Mouse (Mus musculus) forebrain, embryonic 15.5 days (tissue): Measurements from ENCODE around the gene Gm10964. TPM values are rescaled to one million over a fixed set of nuclear protein-coding genes. Genes with fewer than 3 reads are reported as not detected.

ENCODE experiments used
- ATAC-seq: fragments of 200-750 bp; cut with Nextera tagmentation; replicated peaks from 2 replicates; pipeline ENCODE4 v1.8.0; 2017; ENCODE audit warnings: mild to moderate bottlenecking, moderate TSS enrichment, moderate library complexity
- H3K27ac ChIP-seq: fragments of 300-500 bp; sonication (generic); replicated peaks from 2 replicates; pipeline ENCODE4 v1.5.1; 2015; ENCODE audit warnings: mild to moderate bottlenecking, inconsistent platforms
- H3K27me3 ChIP-seq: fragments of 300-500 bp; sonication (generic); 2 replicates; pipeline ENCODE4 v1.6.1; 2015; ENCODE audit warnings: inconsistent platforms
- H3K36me3 ChIP-seq: fragments of 300-500 bp; sonication (generic); 2 replicates; pipeline ENCODE4 v1.6.1; 2015; ENCODE audit warnings: mild to moderate bottlenecking, inconsistent platforms
- H3K4me1 ChIP-seq: fragments of 300-500 bp; sonication (generic); 2 replicates; pipeline ENCODE4 v1.6.1; 2015; ENCODE audit warnings: inconsistent platforms
- H3K4me2 ChIP-seq: fragments of 300-500 bp; sonication (generic); replicated peaks from 2 replicates; pipeline ENCODE4 v1.6.1; 2015; ENCODE audit warnings: mild to moderate bottlenecking, inconsistent platforms
- H3K4me3 ChIP-seq: fragments of 300-500 bp; sonication (generic); 2 replicates; pipeline ENCODE4 v1.5.1; 2015; ENCODE audit warnings: mild to moderate bottlenecking, inconsistent platforms
- H3K9ac ChIP-seq: fragments of 300-500 bp; sonication (generic); replicated peaks from 2 replicates; pipeline ENCODE4 v1.6.1; 2015; ENCODE audit warnings: mild to moderate bottlenecking, inconsistent platforms
- H3K9me3 ChIP-seq: fragments of 300-500 bp; sonication (generic); 2 replicates; pipeline ENCODE4 v1.6.1; 2016; ENCODE audit warnings: inconsistent platforms
- WGBS: fragments of 180-500 bp; shearing (Covaris S2); methylation state at CpG from one replicate; pipeline ENCODE4 v1.1.7; 2015; ENCODE audit warnings: mixed read lengths; 5-methylcytosine and 5-hydroxymethylcytosine counted together
- polyA plus RNA-seq: library from polyadenylated mRNA; unstranded; fragments of >200 nt; fragmentation: Nextera tagmentation; extraction: Ambion mirVana; gene quantifications from 2 replicates; pipeline ENCODE4 v1.2.1, GENCODE M21; 2015

Gene Gm10964
- polyA plus RNA-seq, 1 experiment from 2014 or later = not detected

- Histone ChIP-seq H3K9me3 (no peaks in the 10 kb centered on the region), H3K4me1 (peaks cover 14% of the 10 kb centered on the region), H3K9ac (no peak overlapping the region), H3K4me3 (no peak overlapping the region), H3K27me3 (no peaks in the 10 kb centered on the region), H3K4me2 (no peak overlapping the region), H3K36me3 (no peaks in the 10 kb centered on the region), H3K27ac (0 out of 2 replicates have a peak overlapping the region, but pooled peaks have one; percentile 8)
- 55% methylated on average over 15 of the region's 15 CpGs for WGBS
- ATAC-seq = 0 out of 2 replicates have a peak, but pooled peaks have one; percentile 40
Measured at GRCm38 (mm10) chr3:103716774-103717760, 22.1 kb upstream of the Gm10964 start.

GRCm38 (mm10) chr3:103718728-103719127 is 20.4 kb upstream of the Gm10964 start:
- 84% methylated on average over 4 of the region's 4 CpGs for WGBS
- H3K27me3 ChIP-seq = no peaks in the 10 kb centered on the region
- no peak overlapping the region for H3K4me2 ChIP-seq
- peaks cover 14% of the 10 kb centered on the region for H3K4me1 ChIP-seq
- no peak overlapping the region for H3K27ac ChIP-seq
- no peaks in the 10 kb centered on the region for H3K36me3 ChIP-seq
- no peaks in the 10 kb centered on the region for H3K9me3 ChIP-seq
- H3K4me3 ChIP-seq = no peak overlapping the region
- no peak overlapping the region for H3K9ac ChIP-seq
- ATAC-seq = no peak

- ATAC-seq = no peak
- 51% methylated on average over 3 of the region's 3 CpGs for WGBS
Measured at GRCm38 (mm10) chr3:103724137-103724536, 15.0 kb upstream of the Gm10964 start.

GRCm38 (mm10) chr3:103726642-103727041 is 12.5 kb upstream of the Gm10964 start:
- Histone ChIP-seq H3K4me1 (no peaks in the 10 kb centered on the region), H3K9me3 (no peaks in the 10 kb centered on the region), H3K36me3 (no peaks in the 10 kb centered on the region), H3K9ac (no peak overlapping the region), H3K4me3 (no peak overlapping the region), H3K4me2 (no peak overlapping the region), H3K27ac (no peak overlapping the region), H3K27me3 (no peaks in the 10 kb centered on the region)
- ATAC-seq = no peak
- 55% methylated on average over 3 of the region's 3 CpGs for WGBS

More at GRCm38 (mm10) chr3:103724137-103724536, 15.0 kb upstream of the Gm10964 start:
- Histone ChIP-seq H3K4me3 (no peak overlapping the region), H3K9me3 (no peaks in the 10 kb centered on the region), H3K27ac (no peak overlapping the region), H3K4me1 (no peaks in the 10 kb centered on the region), H3K36me3 (no peaks in the 10 kb centered on the region), H3K4me2 (no peak overlapping the region), H3K27me3 (no peaks in the 10 kb centered on the region), H3K9ac (no peak overlapping the region)

GRCm38 (mm10) chr3:103727813-103728326 is 11.3 kb upstream of the Gm10964 start:
- Histone ChIP-seq H3K4me2 (no peak overlapping the region), H3K27ac (no peak overlapping the region), H3K4me3 (no peak overlapping the region), H3K9ac (no peak overlapping the region), H3K36me3 (no peaks in the 10 kb centered on the region), H3K27me3 (no peaks in the 10 kb centered on the region), H3K4me1 (peaks cover 2% of the 10 kb centered on the region), H3K9me3 (no peaks in the 10 kb centered on the region)
- 42% methylated on average over 2 of the region's 2 CpGs for WGBS
- ATAC-seq = no peak

GRCm38 (mm10) chr3:103729850-103730249 is 9.3 kb upstream of the Gm10964 start:
- H3K9ac ChIP-seq = no peak overlapping the region
- H3K27me3 ChIP-seq = no peaks in the 10 kb centered on the region
- ATAC-seq = no peak
- peaks cover 22% of the 10 kb centered on the region for H3K4me1 ChIP-seq
- no peaks in the 10 kb centered on the region for H3K36me3 ChIP-seq
- no peak overlapping the region for H3K27ac ChIP-seq
- H3K9me3 ChIP-seq = no peaks in the 10 kb centered on the region
- WGBS = 92% methylated on average over 9 of the region's 9 CpGs
- no peak overlapping the region for H3K4me2 ChIP-seq
- no peak overlapping the region for H3K4me3 ChIP-seq

- 77% methylated on average over 3 of the region's 3 CpGs for WGBS
- H3K36me3 ChIP-seq = no peaks in the 10 kb centered on the region
- no peak for ATAC-seq
- H3K9me3 ChIP-seq = no peaks in the 10 kb centered on the region
- H3K27me3 ChIP-seq = no peaks in the 10 kb centered on the region
- no peak overlapping the region for H3K27ac ChIP-seq
- no peak overlapping the region for H3K4me3 ChIP-seq
- H3K4me1 ChIP-seq = peaks cover 44% of the 10 kb centered on the region
- H3K4me2 ChIP-seq = no peak overlapping the region
- no peak overlapping the region for H3K9ac ChIP-seq
Measured at GRCm38 (mm10) chr3:103732116-103732515, 7.0 kb upstream of the Gm10964 start.

GRCm38 (mm10) chr3:103733176-103733575 is 6.0 kb upstream of the Gm10964 start:
- Histone ChIP-seq H3K27me3 (no peaks in the 10 kb centered on the region), H3K27ac (peak overlapping the region; percentile 71), H3K4me3 (no peak overlapping the region), H3K36me3 (no peaks in the 10 kb centered on the region), H3K4me1 (peaks cover 55% of the 10 kb centered on the region), H3K4me2 (no peak overlapping the region; the same call in 1 of the 2 replicates), H3K9ac (no peak overlapping the region), H3K9me3 (no peaks in the 10 kb centered on the region)
- 6% methylated on average over 2 of the region's 2 CpGs for WGBS
- ATAC-seq = no peak

GRCm38 (mm10) chr3:103733799-103734695 is 5.1 kb upstream of the Gm10964 start:
- ATAC-seq = peak; percentile 79
- H3K4me1 ChIP-seq = peaks cover 59% of the 10 kb centered on the region
- no peaks in the 10 kb centered on the region for H3K36me3 ChIP-seq
- peak overlapping the region; percentile 71 for H3K27ac ChIP-seq
- H3K9me3 ChIP-seq = no peaks in the 10 kb centered on the region
- H3K9ac ChIP-seq = peak overlapping the region; percentile 40
- H3K4me2 ChIP-seq = peak overlapping the region; percentile 45
- H3K4me3 ChIP-seq = peak overlapping the region; percentile 16
- WGBS = 5% methylated on average over 19 of the region's 19 CpGs
- no peaks in the 10 kb centered on the region for H3K27me3 ChIP-seq

GRCm38 (mm10) chr3:103734696-103735519 is 4.3 kb upstream of the Gm10964 start:
- no peaks in the 10 kb centered on the region for H3K9me3 ChIP-seq
- H3K27me3 ChIP-seq = no peaks in the 10 kb centered on the region
- ATAC-seq = 0 out of 2 replicates have a peak, but pooled peaks have one; percentile 4
- no peak overlapping the region for H3K4me3 ChIP-seq
- no peaks in the 10 kb centered on the region for H3K36me3 ChIP-seq
- WGBS = 11% methylated on average over 11 of the region's 11 CpGs
- H3K9ac ChIP-seq = no peak overlapping the region
- peak overlapping the region; percentile 71 for H3K27ac ChIP-seq
- peaks cover 59% of the 10 kb centered on the region for H3K4me1 ChIP-seq
- peak overlapping the region; percentile 6; the same call in 1 of the 2 replicates for H3K4me2 ChIP-seq
